Mouse (Mus musculus) heart, embryonic 10.5 days (tissue): ENCODE results near the gene Elovl7. TPM values are rescaled to one million over a fixed set of nuclear protein-coding genes. Genes with fewer than 3 reads are reported as not detected.

Experiments used
- DNase-seq: peaks from one replicate; pipeline ENCODE4 v3.0.0-alpha.2; 2017; ENCODE audit warnings: low spot score
- H3K27ac ChIP-seq: fragments of 300-500 bp; sonication (generic); 2 replicates; pipeline ENCODE4 v1.5.1; 2016; ENCODE audit warnings: mild to moderate bottlenecking
- H3K27me3 ChIP-seq: fragments of 300-500 bp; sonication (generic); 2 replicates; pipeline ENCODE4 v1.6.1; 2016; ENCODE audit warnings: mild to moderate bottlenecking; ENCODE audit not compliant: poor library complexity, insufficient read depth, severe bottlenecking
- H3K36me3 ChIP-seq: fragments of 300-500 bp; sonication (generic); 2 replicates; pipeline ENCODE4 v1.6.1; 2016; ENCODE audit warnings: mild to moderate bottlenecking, moderate library complexity
- H3K4me1 ChIP-seq: fragments of 300-500 bp; sonication (generic); 2 replicates; pipeline ENCODE4 v1.6.1; 2016; ENCODE audit warnings: mild to moderate bottlenecking
- H3K4me3 ChIP-seq: fragments of 300-500 bp; sonication (generic); 2 replicates; pipeline ENCODE4 v1.5.1; 2016; ENCODE audit warnings: mild to moderate bottlenecking, moderate library complexity
- H3K9me3 ChIP-seq: fragments of 300-500 bp; sonication (generic); 2 replicates; pipeline ENCODE4 v1.6.1; 2016; ENCODE audit warnings: mild to moderate bottlenecking, moderate library complexity
- WGBS: fragments of 180-500 bp; shearing (Covaris S2); methylation state at CpG from one replicate; pipeline ENCODE4 v1.1.7; 2016; 5-methylcytosine and 5-hydroxymethylcytosine counted together
- polyA plus RNA-seq: library from polyadenylated mRNA; unstranded; fragments of >200 nt; fragmentation: Nextera tagmentation; extraction: Ambion mirVana; gene quantifications from 2 replicates; pipeline ENCODE4 v1.2.1, GENCODE M21; 2016

Gene Elovl7
- polyA plus RNA-seq, 1 experiment from 2014 or later = 1.6 TPM

GRCm38 (mm10) chr13:108263042-108263441, 48.8 kb downstream of the Elovl7 start:
- 63% methylated on average over 8 of the region's 8 CpGs for WGBS
- Histone ChIP-seq H3K9me3 (no peaks in the 10 kb centered on the region), H3K4me3 (no peak overlapping the region), H3K27me3 (peaks cover 15% of the 10 kb centered on the region; the same call in 1 of the 2 replicates), H3K27ac (no peak overlapping the region), H3K36me3 (no peaks in the 10 kb centered on the region), H3K4me1 (peaks cover 5% of the 10 kb centered on the region; the same call in 1 of the 2 replicates)
- DNase-seq = no peak

DNA sequence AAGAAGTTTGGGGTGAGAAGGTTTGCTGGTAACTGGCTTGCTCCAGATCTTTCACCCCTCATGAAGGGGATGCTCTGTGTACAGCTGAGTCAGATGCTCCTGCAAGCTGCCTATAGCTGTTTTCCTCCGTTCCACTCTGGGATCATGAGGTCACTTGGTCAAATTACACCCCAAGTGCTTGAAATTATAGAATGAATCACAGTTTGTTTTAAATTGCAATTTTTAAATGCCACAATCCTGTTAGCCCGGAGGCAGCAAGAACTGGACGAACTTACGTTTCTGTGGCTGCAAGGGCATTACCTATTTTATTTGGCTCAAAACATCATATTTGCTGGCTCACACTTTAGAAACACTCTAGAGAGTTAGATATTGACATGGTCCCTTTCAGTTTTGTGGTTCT, 51.2 kb downstream of the Elovl7 start:
- no peak overlapping the region for H3K27ac ChIP-seq
- no peak for DNase-seq
- WGBS = 77% methylated on average over 4 of the region's 4 CpGs
- H3K27me3 ChIP-seq = peaks cover 10% of the 10 kb centered on the region; the same call in 1 of the 2 replicates
- no peak overlapping the region for H3K4me3 ChIP-seq
- H3K9me3 ChIP-seq = no peaks in the 10 kb centered on the region
- H3K4me1 ChIP-seq = peaks cover 5% of the 10 kb centered on the region; the same call in 1 of the 2 replicates
- H3K36me3 ChIP-seq = no peaks in the 10 kb centered on the region

GRCm38 (mm10) chr13:108267841-108268634, 53.8 kb downstream of the Elovl7 start:
- peaks cover 10% of the 10 kb centered on the region; the same call in 1 of the 2 replicates for H3K27me3 ChIP-seq
- no peak for DNase-seq
- 70% methylated on average over 9 of the region's 9 CpGs for WGBS
- no peak overlapping the region for H3K4me3 ChIP-seq
- no peaks in the 10 kb centered on the region for H3K9me3 ChIP-seq
- peaks cover 12% of the 10 kb centered on the region for H3K4me1 ChIP-seq
- H3K27ac ChIP-seq = no peak overlapping the region
- no peaks in the 10 kb centered on the region for H3K36me3 ChIP-seq

DNA sequence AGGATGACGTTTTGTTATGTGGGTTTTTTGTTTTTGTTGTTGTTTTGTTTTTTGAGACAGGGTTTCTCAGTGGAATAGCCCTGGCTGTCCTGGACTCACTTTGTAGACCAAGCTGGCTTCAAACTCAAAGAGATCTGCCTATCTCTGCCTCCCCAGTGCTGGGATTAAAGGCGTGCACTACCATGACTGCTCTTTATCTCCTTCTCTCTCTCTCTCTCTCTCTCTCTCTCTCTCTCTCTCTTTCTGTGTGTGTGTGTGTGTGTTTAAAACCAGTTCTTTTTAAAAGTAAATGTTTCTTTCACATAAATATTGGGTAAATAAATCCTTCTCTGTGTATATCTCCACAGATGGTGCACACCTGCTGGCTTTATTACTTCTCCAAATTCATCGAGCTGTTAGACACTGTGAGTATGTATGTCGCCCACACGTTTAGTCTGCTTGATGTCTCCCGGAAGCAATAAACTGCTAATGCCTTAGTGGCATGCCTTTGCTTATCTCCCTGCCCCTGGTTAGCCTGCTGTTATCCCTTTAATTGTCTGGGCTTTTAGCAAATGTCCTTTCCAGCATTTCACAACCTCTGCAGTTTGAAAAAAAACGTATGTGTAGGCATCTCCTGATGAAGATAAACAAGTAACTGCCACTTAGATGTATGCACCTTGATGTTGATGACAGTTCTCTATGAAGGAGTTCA, 57.4 kb downstream of the Elovl7 start:
- WGBS = 47% methylated on average over 7 of the region's 7 CpGs
- no peaks in the 10 kb centered on the region for H3K9me3 ChIP-seq
- no peak overlapping the region for H3K27ac ChIP-seq
- H3K4me1 ChIP-seq = peaks cover 12% of the 10 kb centered on the region
- H3K4me3 ChIP-seq = no peak overlapping the region
- no peak for DNase-seq
- no peaks in the 10 kb centered on the region for H3K36me3 ChIP-seq
- H3K27me3 ChIP-seq = peaks cover 20% of the 10 kb centered on the region; the same call in 1 of the 2 replicates

DNA sequence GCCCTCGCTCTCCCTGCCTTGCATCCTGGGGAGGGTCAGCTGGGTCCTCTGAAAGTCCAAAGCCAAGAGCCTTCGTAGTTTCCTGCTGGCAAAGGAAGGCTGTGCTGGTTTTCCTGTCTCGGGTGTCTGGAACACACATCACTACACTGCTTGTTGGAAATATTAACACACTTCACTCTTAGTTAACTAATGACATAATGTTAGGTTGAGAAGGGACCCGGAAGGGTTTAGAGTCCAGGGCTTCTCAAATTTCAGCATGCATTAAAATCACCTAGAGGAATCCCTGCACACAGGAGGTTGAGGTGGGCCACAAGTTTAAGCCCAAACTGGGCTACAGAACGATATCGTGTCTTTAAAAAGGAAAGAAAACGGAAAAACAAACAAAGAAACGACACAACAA, 58.1 kb downstream of the Elovl7 start:
- Histone ChIP-seq H3K9me3 (no peaks in the 10 kb centered on the region), H3K4me1 (peaks cover 12% of the 10 kb centered on the region), H3K36me3 (no peaks in the 10 kb centered on the region), H3K27me3 (peaks cover 14% of the 10 kb centered on the region; the same call in 1 of the 2 replicates), H3K4me3 (no peak overlapping the region), H3K27ac (no peak overlapping the region)
- no peak for DNase-seq
- 62% methylated on average over 8 of the region's 8 CpGs for WGBS

DNA sequence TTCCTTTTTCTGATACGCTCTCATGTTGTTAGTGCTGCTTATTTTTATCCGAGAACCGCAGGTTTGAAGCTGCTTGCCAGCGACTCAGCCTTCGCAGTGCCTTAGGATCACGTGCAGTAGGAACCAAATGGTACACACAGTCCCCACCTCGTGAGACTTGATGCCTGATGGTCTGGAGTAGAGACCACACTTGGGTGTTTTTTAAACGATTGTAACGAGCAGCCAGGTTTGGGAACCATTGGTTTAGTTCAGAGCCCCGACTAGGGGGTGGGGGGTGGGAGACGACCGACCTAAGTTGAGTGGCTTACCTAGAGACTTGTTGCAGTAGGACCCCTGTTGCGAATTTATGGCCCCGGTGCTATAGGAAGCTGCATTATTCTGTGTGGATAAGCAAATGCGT, 58.8 kb downstream of the Elovl7 start:
- peaks cover 7% of the 10 kb centered on the region for H3K4me1 ChIP-seq
- H3K36me3 ChIP-seq = no peaks in the 10 kb centered on the region
- no peak overlapping the region for H3K27ac ChIP-seq
- no peak for DNase-seq
- no peak overlapping the region for H3K4me3 ChIP-seq
- 51% methylated on average over 15 of the region's 15 CpGs for WGBS
- H3K9me3 ChIP-seq = no peaks in the 10 kb centered on the region
- peaks cover 14% of the 10 kb centered on the region; the same call in 1 of the 2 replicates for H3K27me3 ChIP-seq

GRCm38 (mm10) chr13:108273456-108273855, 59.3 kb downstream of the Elovl7 start:
- Histone ChIP-seq H3K9me3 (no peaks in the 10 kb centered on the region), H3K27me3 (peaks cover 14% of the 10 kb centered on the region; the same call in 1 of the 2 replicates), H3K4me3 (no peak overlapping the region), H3K4me1 (peaks cover 7% of the 10 kb centered on the region), H3K36me3 (no peaks in the 10 kb centered on the region), H3K27ac (no peak overlapping the region)
- 53% methylated on average over 5 of the region's 5 CpGs for WGBS
- no peak for DNase-seq

GRCm38 (mm10) chr13:108276561-108276960, 62.4 kb downstream of the Elovl7 start:
- Histone ChIP-seq H3K27me3 (peaks cover 29% of the 10 kb centered on the region; the same call in 1 of the 2 replicates), H3K27ac (no peak overlapping the region), H3K4me3 (no peak overlapping the region), H3K4me1 (peaks cover 11% of the 10 kb centered on the region), H3K9me3 (no peaks in the 10 kb centered on the region), H3K36me3 (no peaks in the 10 kb centered on the region)
- DNase-seq = no peak
- 60% methylated on average over 1 of the region's 1 CpGs for WGBS

DNA sequence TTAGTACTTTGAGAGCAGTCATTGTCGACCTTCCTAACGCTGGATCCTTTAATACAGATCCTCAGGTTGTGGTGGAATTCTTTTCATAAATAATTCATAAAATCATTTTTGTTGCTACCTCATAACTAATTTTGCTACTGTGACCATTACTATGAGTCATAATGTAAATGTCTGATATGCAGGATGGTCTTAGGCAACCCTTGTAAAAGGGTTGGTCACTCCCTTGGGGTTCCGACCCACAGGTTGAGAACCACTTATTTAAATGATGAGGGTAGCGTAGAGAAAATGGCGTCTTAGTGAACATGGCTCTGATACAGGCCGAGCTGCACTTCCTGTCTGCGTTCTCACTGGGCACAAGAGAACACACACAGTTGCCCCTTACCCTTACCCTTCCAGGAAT, 63.1 kb downstream of the Elovl7 start:
- no peaks in the 10 kb centered on the region for H3K36me3 ChIP-seq
- no peak overlapping the region for H3K4me3 ChIP-seq
- H3K27me3 ChIP-seq = peaks cover 29% of the 10 kb centered on the region; the same call in 1 of the 2 replicates
- peaks cover 4% of the 10 kb centered on the region; the same call in 1 of the 2 replicates for H3K4me1 ChIP-seq
- WGBS = 82% methylated on average over 7 of the region's 7 CpGs
- H3K27ac ChIP-seq = no peak overlapping the region
- H3K9me3 ChIP-seq = no peaks in the 10 kb centered on the region
- DNase-seq = no peak

- peaks cover 39% of the 10 kb centered on the region; the same call in 1 of the 2 replicates for H3K27me3 ChIP-seq
- H3K4me1 ChIP-seq = 0 out of 2 replicates have a peak, but pooled peaks cover 4% of the 10 kb centered on the region
- DNase-seq = no peak
- H3K4me3 ChIP-seq = no peak overlapping the region
- no peaks in the 10 kb centered on the region for H3K36me3 ChIP-seq
- H3K27ac ChIP-seq = no peak overlapping the region
- no peaks in the 10 kb centered on the region for H3K9me3 ChIP-seq
- 59% methylated on average over 6 of the region's 6 CpGs for WGBS
Measured at GRCm38 (mm10) chr13:108278592-108278991, 64.4 kb downstream of the Elovl7 start.

DNA sequence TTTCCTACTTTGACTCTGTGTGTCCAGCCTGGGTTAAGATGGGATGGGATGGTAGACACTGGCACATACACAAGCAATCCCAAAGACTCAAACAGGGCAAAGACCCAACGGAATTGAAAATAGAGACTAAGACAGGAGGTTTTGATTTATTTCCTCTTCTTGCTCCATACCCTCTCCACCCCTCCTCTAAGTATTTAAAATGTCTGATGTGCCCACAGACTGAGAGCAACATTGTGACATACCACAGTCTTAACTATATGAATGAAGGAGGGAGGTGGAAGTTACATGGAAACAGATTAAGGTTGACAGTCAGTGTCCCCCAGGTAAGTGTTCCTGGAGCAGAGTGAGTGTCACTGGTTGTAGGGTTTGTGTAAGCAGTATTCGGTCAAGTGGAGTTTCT, 70.1 kb downstream of the Elovl7 start:
- H3K9me3 ChIP-seq = no peaks in the 10 kb centered on the region
- DNase-seq = no peak
- 83% methylated on average over 2 of the region's 2 CpGs for WGBS
- no peaks in the 10 kb centered on the region for H3K36me3 ChIP-seq
- H3K27ac ChIP-seq = no peak overlapping the region
- no peak overlapping the region for H3K4me3 ChIP-seq
- H3K4me1 ChIP-seq = no peaks in the 10 kb centered on the region
- H3K27me3 ChIP-seq = peaks cover 39% of the 10 kb centered on the region; the same call in 1 of the 2 replicates

GRCm38 (mm10) chr13:108287953-108288352, 73.7 kb downstream of the Elovl7 start:
- Histone ChIP-seq H3K27ac (no peak overlapping the region), H3K27me3 (peaks cover 38% of the 10 kb centered on the region), H3K4me3 (no peak overlapping the region), H3K4me1 (no peaks in the 10 kb centered on the region), H3K36me3 (no peaks in the 10 kb centered on the region), H3K9me3 (no peaks in the 10 kb centered on the region)
- WGBS = 40% methylated on average over 3 of the region's 3 CpGs
- DNase-seq = no peak

DNA sequence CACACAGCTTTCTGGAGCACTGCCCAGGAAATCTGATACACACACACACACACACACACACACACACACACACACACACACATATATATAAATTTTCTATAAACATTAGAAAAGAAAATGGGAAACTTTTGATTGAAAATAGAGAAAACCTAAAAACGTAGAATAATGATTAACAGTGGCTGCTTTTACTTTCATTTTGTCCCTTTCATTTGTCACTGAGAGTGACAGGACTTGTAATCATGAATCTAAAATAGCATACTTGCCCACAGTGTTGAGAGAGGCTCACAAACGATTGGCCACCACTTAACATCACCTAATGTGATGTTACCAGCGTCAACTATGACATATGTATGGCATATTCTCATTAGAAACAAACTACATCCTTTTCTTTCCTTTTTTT, 75.2 kb downstream of the Elovl7 start:
- DNase-seq = no peak
- no peaks in the 10 kb centered on the region for H3K36me3 ChIP-seq
- H3K4me3 ChIP-seq = no peak overlapping the region
- WGBS = 76% methylated on average over 3 of the region's 3 CpGs
- no peaks in the 10 kb centered on the region for H3K4me1 ChIP-seq
- peaks cover 34% of the 10 kb centered on the region for H3K27me3 ChIP-seq
- no peaks in the 10 kb centered on the region for H3K9me3 ChIP-seq
- H3K27ac ChIP-seq = no peak overlapping the region
